Mouse (Mus musculus) B cell, adult 62 days (primary cell): ENCODE data around the gene Topbp1. TPM values are rescaled to one million over a fixed set of nuclear protein-coding genes. Genes with fewer than 3 reads are reported as not detected.

Experiments
- total RNA-seq: library from RNA; stranded (reverse); gene quantifications from 4 replicates; pipeline ENCODE4 v1.2.4, GENCODE M21; 2023

Gene Topbp1
- total RNA-seq = 82.4 to 93.7 TPM (median 87.8 TPM) in 4 replicates

DNA sequence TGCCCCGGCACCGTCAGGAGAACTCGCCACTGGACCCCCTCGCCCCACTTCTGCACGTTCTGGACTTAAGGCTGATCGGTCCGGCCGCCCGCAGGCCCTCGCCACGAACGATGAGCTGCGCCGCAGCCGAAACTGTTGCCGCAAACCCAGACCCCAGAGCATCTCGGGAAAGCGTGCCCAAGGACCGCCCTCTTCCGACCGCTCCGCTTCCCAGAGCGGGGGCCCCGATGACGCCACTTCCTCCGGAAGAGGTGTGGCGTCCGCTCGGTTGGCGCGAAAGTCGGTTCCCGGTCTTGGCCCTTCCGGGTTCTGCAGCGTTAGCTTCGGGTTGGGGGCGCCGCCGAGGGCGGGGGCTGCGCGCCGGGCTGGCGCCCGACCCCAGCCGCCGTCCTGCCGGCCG, at the start of gene Topbp1, which contains the start of gene 1300017J02Rik:
Topbp1 (plus strand) TSS at position 289 of the 400 bp plus-strand sequence.
1300017J02Rik (minus strand) TSS at position 156 of the 400 bp plus-strand sequence.

DNA sequence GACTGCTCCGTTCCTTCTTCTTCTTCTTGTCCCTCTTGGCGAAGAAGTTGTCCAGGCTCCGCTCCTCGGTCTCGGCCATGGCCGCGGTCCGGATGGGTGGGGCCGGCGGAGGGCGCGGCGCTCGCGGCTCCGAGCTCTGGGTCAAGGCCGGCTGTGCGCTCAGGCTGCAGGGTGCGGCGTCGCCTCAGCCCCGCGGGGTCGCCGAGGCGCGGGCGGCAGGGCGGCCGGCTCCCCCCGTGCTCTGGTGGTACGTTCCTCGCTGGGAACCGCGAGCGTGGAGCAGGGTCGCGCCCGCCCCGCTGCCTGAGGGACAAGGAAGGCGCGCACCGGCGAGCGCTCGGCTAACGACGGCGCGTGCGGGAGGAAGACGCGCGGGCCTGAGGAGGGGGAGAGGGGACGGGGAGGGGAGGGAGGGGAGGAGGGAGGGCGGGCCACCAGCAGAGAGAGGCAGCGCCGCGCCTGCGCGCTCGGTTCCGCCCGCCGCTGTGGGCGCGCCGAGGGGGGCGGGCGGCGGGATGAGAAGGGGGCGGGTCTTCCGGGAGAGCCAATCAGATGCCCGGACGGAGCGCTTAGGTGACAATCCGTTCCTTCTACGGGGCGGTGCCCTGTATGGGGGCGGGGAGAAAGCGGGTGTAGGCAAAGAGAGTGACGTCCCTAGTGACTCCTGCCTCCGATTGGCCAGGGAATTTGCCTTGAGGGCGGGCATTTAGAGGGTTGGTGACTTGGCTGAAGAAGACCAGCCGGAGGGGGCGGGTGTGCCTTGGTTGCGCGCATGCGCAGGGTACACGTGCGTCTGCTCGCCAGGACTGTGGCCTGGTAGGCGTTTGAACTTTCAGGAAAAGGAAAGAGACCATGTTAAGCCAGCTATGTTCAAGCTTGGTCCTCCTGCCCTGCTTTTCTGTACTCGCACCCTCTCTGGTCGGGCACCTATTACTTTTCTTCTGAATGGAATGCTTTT, 60.6 kb downstream of the Topbp1 start, which contains the start of gene Cdv3:
Cdv3 (minus strand) TSS at position 551 of the 958 bp plus-strand sequence.

Other genes with a start within 250 kb of the Topbp1 start
- gene Rab6b, start 193.4 kb upstream of the Topbp1 start, total RNA-seq = 0.63 to 1.4 TPM (median 1.1 TPM) in 4 replicates
- 14.7 to 20.7 TPM (median 19.0 TPM) in 4 replicates for gene Srprb, start 103.1 kb upstream of the Topbp1 start, total RNA-seq
- gene Gm20425, start 74.9 kb upstream of the Topbp1 start, total RNA-seq = 0.67 to 2.7 TPM (median 2.1 TPM) in 3 of 4 replicates, not detected in the other
- 9.8 to 15.5 TPM (median 12.4 TPM) in 4 replicates for gene Trf, start 74.8 kb upstream of the Topbp1 start, total RNA-seq
- gene 1300017J02Rik, start 133 bp upstream of the Topbp1 start, total RNA-seq = 2.3 TPM in 1 of 4 replicates, not detected in the others
- 190 to 209 TPM (median 199 TPM) in 4 replicates for gene Cdv3, start 60.6 kb downstream of the Topbp1 start, total RNA-seq
- gene Bfsp2, start 175.2 kb downstream of the Topbp1 start, total RNA-seq = 34.4 to 44.8 TPM (median 37.3 TPM) in 4 replicates